Mouse (Mus musculus) embryonic facial prominence, embryonic 13.5 days (tissue): ENCODE measurements around the gene Camkmt. TPM values are rescaled to one million over a fixed set of nuclear protein-coding genes. Genes with fewer than 3 reads are reported as not detected.

Source experiments
- ATAC-seq: fragments of 200-750 bp; cut with Nextera tagmentation; 2 replicates; pipeline ENCODE4 v1.8.0; 2017; ENCODE audit warnings: low read depth; ENCODE audit not compliant: insufficient number of reproducible peaks, insufficient read depth, low FRiP score, low TSS enrichment
- H3K27ac ChIP-seq: fragments of 300-500 bp; sonication (generic); 2 replicates; pipeline ENCODE4 v1.5.1; 2015; ENCODE audit warnings: moderate library complexity, mild to moderate bottlenecking, inconsistent platforms
- H3K27me3 ChIP-seq: fragments of 300-500 bp; sonication (generic); 2 replicates; pipeline ENCODE4 v1.6.1; 2015; ENCODE audit warnings: mild to moderate bottlenecking, inconsistent platforms
- H3K36me3 ChIP-seq: fragments of 300-500 bp; sonication (generic); 2 replicates; pipeline ENCODE4 v1.6.1; 2015; ENCODE audit warnings: mild to moderate bottlenecking, inconsistent platforms
- H3K4me1 ChIP-seq: fragments of 300-500 bp; sonication (generic); 2 replicates; pipeline ENCODE4 v1.6.1; 2015; ENCODE audit warnings: inconsistent platforms
- H3K4me2 ChIP-seq: fragments of 300-500 bp; sonication (generic); 2 replicates; pipeline ENCODE4 v1.6.1; 2015; ENCODE audit warnings: moderate library complexity, mild to moderate bottlenecking, inconsistent platforms
- H3K4me3 ChIP-seq: fragments of 300-500 bp; sonication (generic); 2 replicates; pipeline ENCODE4 v1.5.1; 2015; ENCODE audit warnings: mild to moderate bottlenecking, inconsistent platforms
- H3K9ac ChIP-seq: fragments of 300-500 bp; sonication (generic); 2 replicates; pipeline ENCODE4 v1.6.1; 2015; ENCODE audit warnings: mild to moderate bottlenecking, inconsistent platforms
- H3K9me3 ChIP-seq: fragments of 300-500 bp; sonication (generic); 2 replicates; pipeline ENCODE4 v1.6.1; 2016; ENCODE audit warnings: inconsistent platforms
- WGBS: fragments of 180-500 bp; shearing (Covaris S2); methylation state at CpG from one replicate; pipeline ENCODE4 v1.1.7; 2015; ENCODE audit warnings: mixed read lengths; 5-methylcytosine and 5-hydroxymethylcytosine counted together
- polyA plus RNA-seq: library from polyadenylated mRNA; unstranded; fragments of >200 nt; fragmentation: Nextera tagmentation; extraction: Ambion mirVana; gene quantifications from 2 replicates; pipeline ENCODE4 v1.2.1, GENCODE M21; 2015

Gene Camkmt
- polyA plus RNA-seq, 1 experiment from 2014 or later: 16.4 TPM

- H3K27me3 ChIP-seq: no peaks in the 10 kb centered on the region
- no peak overlapping the region for H3K4me3 ChIP-seq
- no peak overlapping the region for H3K4me2 ChIP-seq
- H3K4me1 ChIP-seq: 0 out of 2 replicates have a peak, but pooled peaks cover 3% of the 10 kb centered on the region
- ATAC-seq: no peak
- no peaks in the 10 kb centered on the region for H3K9me3 ChIP-seq
- no peaks in the 10 kb centered on the region for H3K36me3 ChIP-seq
- WGBS: 49% methylated on average over 13 of the region's 13 CpGs
- no peak overlapping the region for H3K27ac ChIP-seq
- H3K9ac ChIP-seq: no peak overlapping the region
Measured at GRCm38 (mm10) chr17:85177231-85177630, 86.9 kb downstream of the Camkmt start.

DNA sequence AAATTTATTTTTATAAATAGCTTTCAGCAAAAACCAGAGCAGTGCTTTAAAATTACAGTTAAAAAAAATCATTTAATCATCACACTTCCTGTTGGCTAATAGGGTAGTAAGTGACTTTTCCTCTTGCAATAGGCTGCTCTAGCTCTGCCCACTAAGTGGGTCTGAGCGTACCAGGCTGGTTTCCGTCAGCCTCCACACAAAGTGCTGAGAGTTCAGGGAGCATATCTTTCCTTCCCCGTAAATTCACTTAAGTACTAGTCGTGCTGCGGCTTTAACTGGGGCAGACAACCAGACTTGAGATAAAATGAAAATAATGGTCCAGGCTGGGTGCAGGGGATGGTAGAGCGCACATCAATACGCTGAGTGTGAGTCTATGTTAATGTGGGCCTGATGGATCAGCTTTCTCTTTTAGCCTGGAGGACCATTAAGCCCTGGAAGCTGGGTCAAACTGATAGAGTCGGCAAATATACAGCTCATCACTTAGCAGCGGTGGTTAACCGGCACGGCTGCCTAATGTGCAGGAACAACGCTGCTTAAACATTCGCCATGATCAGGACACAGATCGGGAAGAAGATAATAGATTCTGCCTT lies 90.2 kb downstream of the Camkmt start:
- Histone ChIP-seq H3K27ac (no peak overlapping the region), H3K4me1 (0 out of 2 replicates have a peak, but pooled peaks cover 3% of the 10 kb centered on the region), H3K9me3 (no peaks in the 10 kb centered on the region), H3K4me2 (no peak overlapping the region), H3K27me3 (no peaks in the 10 kb centered on the region), H3K4me3 (no peak overlapping the region), H3K36me3 (no peaks in the 10 kb centered on the region), H3K9ac (0 out of 2 replicates have a peak overlapping the region, but pooled peaks have one; percentile 16)
- 60% methylated on average over 14 of the region's 14 CpGs for WGBS
- no peak for ATAC-seq

GRCm38 (mm10) chr17:85189227-85190127 lies 99.1 kb downstream of the Camkmt start:
- no peak overlapping the region for H3K9ac ChIP-seq
- WGBS: 2% methylated on average over 14 of the region's 14 CpGs
- H3K4me1 ChIP-seq: peaks cover 10% of the 10 kb centered on the region; the same call in 1 of the 2 replicates
- peak overlapping the region; percentile 53 for H3K4me2 ChIP-seq
- ATAC-seq: 0 out of 2 replicates have a peak, but pooled peaks have one; percentile 59
- H3K27me3 ChIP-seq: no peaks in the 10 kb centered on the region
- peak overlapping the region; percentile 24 for H3K4me3 ChIP-seq
- H3K9me3 ChIP-seq: no peaks in the 10 kb centered on the region
- no peaks in the 10 kb centered on the region for H3K36me3 ChIP-seq
- H3K27ac ChIP-seq: no peak overlapping the region

- ATAC-seq: no peak
- H3K9me3 ChIP-seq: no peaks in the 10 kb centered on the region
- H3K36me3 ChIP-seq: no peaks in the 10 kb centered on the region
- no peaks in the 10 kb centered on the region for H3K27me3 ChIP-seq
- WGBS: 10% methylated on average over 7 of the region's 7 CpGs
- H3K27ac ChIP-seq: no peak overlapping the region
- H3K4me3 ChIP-seq: no peak overlapping the region
- H3K4me2 ChIP-seq: 0 out of 2 replicates have a peak overlapping the region, but pooled peaks have one; percentile 18
- peaks cover 10% of the 10 kb centered on the region; the same call in 1 of the 2 replicates for H3K4me1 ChIP-seq
- no peak overlapping the region for H3K9ac ChIP-seq
Measured at GRCm38 (mm10) chr17:85190128-85190435, 99.7 kb downstream of the Camkmt start.

- Histone ChIP-seq H3K9me3 (no peaks in the 10 kb centered on the region), H3K36me3 (no peaks in the 10 kb centered on the region), H3K4me3 (no peak overlapping the region), H3K4me2 (no peak overlapping the region), H3K27ac (0 out of 2 replicates have a peak overlapping the region, but pooled peaks have one; percentile 11), H3K27me3 (no peaks in the 10 kb centered on the region), H3K9ac (no peak overlapping the region), H3K4me1 (peaks cover 10% of the 10 kb centered on the region; the same call in 1 of the 2 replicates)
- ATAC-seq: no peak
- 40% methylated on average over 11 of the region's 11 CpGs for WGBS
Measured at GRCm38 (mm10) chr17:85193294-85193693, 102.9 kb downstream of the Camkmt start.

- Histone ChIP-seq H3K9ac (no peak overlapping the region), H3K4me1 (no peaks in the 10 kb centered on the region), H3K36me3 (no peaks in the 10 kb centered on the region), H3K27me3 (no peaks in the 10 kb centered on the region), H3K27ac (no peak overlapping the region), H3K9me3 (no peaks in the 10 kb centered on the region), H3K4me2 (no peak overlapping the region), H3K4me3 (no peak overlapping the region)
- ATAC-seq: no peak
- 85% methylated on average over 15 of the region's 15 CpGs for WGBS
Measured at GRCm38 (mm10) chr17:85198781-85199180, 108.4 kb downstream of the Camkmt start.

DNA sequence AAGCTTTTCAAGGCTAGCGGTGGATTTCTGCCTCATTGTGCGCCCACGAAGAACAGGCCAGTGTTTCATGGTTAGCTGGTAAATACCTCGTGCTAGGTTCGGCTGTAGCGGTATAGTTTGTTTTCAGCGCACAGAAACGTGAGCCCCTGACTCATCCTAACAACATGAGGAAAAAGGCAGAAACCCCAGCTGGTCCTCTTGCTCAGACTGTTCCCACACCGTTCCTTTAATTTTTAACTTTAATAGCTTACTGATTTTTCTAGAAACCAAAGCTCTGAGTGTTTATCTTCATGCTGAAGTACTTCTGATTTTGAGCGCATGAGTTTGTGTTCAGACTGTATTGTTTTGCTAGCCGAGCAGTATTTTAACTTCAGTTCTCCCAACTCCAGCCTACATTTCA lies 109.0 kb downstream of the Camkmt start:
- ATAC-seq: no peak
- H3K9me3 ChIP-seq: no peaks in the 10 kb centered on the region
- no peak overlapping the region for H3K27ac ChIP-seq
- WGBS: 81% methylated on average over 11 of the region's 11 CpGs
- no peaks in the 10 kb centered on the region for H3K27me3 ChIP-seq
- H3K9ac ChIP-seq: no peak overlapping the region
- no peak overlapping the region for H3K4me2 ChIP-seq
- H3K4me1 ChIP-seq: no peaks in the 10 kb centered on the region
- H3K4me3 ChIP-seq: no peak overlapping the region
- no peaks in the 10 kb centered on the region for H3K36me3 ChIP-seq

DNA sequence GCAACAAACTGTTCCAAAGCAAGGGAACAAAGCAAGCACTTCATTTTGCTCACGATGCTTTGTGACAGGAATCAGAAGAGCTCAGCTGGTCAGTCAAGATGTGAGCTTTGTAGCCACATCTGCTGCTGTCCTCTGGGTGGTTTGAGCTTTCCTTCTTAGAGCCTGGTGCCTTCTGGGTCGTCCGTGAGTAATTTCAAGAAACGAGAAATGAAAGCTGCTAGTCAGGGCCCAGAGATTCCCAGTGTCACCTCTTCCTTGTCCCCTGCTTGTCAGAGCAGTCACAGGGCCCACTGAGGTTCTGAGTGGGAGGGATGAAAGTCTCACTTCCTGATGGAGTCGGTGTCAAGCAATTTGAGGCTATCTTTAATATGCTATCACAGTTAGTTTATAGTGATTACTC lies 127.7 kb downstream of the Camkmt start:
- WGBS: 77% methylated on average over 5 of the region's 5 CpGs
- ATAC-seq: no peak
- H3K27ac ChIP-seq: no peak overlapping the region
- H3K27me3 ChIP-seq: no peaks in the 10 kb centered on the region
- no peak overlapping the region for H3K9ac ChIP-seq
- H3K4me2 ChIP-seq: no peak overlapping the region
- H3K4me3 ChIP-seq: no peak overlapping the region
- no peaks in the 10 kb centered on the region for H3K36me3 ChIP-seq
- H3K9me3 ChIP-seq: no peaks in the 10 kb centered on the region; the same call in 1 of the 2 replicates
- no peaks in the 10 kb centered on the region for H3K4me1 ChIP-seq

- H3K4me3 ChIP-seq: no peak overlapping the region
- no peak for ATAC-seq
- H3K9ac ChIP-seq: no peak overlapping the region
- H3K27ac ChIP-seq: no peak overlapping the region
- H3K9me3 ChIP-seq: no peaks in the 10 kb centered on the region
- 88% methylated on average over 7 of the region's 7 CpGs for WGBS
- H3K4me2 ChIP-seq: no peak overlapping the region
- no peaks in the 10 kb centered on the region for H3K27me3 ChIP-seq
- no peaks in the 10 kb centered on the region for H3K36me3 ChIP-seq
- H3K4me1 ChIP-seq: no peaks in the 10 kb centered on the region
Measured at GRCm38 (mm10) chr17:85242109-85242508, 151.8 kb downstream of the Camkmt start.

DNA sequence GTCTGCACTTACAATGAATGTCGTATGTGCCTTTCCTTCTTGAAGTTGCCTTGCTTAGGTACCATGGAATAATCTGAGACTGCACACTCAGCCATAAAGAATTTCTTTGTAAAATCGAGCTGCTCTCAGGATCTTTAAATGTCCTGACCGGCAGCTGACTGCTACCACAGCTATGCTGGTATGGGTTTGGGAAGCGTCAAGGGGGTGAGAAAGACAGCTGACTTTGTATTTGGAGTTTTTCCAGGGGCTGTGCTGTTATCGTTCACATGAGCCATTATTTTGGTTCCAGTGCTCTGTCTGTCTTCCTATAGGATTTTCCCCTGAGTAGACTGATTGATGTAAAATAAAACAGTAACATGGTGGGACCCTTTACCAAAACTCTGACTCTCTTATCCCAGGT lies 158.6 kb downstream of the Camkmt start:
- H3K27me3 ChIP-seq: no peaks in the 10 kb centered on the region
- H3K9ac ChIP-seq: no peak overlapping the region
- no peaks in the 10 kb centered on the region for H3K4me1 ChIP-seq
- ATAC-seq: no peak
- no peaks in the 10 kb centered on the region for H3K9me3 ChIP-seq
- H3K27ac ChIP-seq: no peak overlapping the region
- no peak overlapping the region for H3K4me3 ChIP-seq
- WGBS: 58% methylated on average over 5 of the region's 5 CpGs
- no peak overlapping the region for H3K4me2 ChIP-seq
- no peaks in the 10 kb centered on the region for H3K36me3 ChIP-seq

DNA sequence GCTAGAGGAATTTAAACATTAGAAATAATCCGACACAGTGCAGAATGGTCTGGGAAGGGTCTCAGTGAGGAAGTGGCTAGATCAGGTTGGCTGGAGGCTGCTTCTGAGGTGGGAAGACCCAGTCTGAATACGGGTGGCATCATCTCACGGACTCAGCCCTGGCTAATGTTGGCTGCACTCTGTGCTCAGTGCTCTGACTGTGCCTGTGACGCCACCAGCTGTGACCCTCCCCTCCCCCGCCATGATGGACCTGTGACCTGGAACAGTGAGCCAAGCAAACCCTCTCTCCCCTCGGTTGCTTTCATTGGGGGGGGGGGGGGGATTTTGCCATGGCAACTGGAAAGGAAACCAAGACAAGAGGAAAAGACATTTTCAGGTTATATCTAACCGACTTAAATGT lies 159.4 kb downstream of the Camkmt start:
- no peak overlapping the region for H3K4me3 ChIP-seq
- H3K9ac ChIP-seq: no peak overlapping the region
- no peaks in the 10 kb centered on the region for H3K9me3 ChIP-seq
- ATAC-seq: no peak
- H3K27me3 ChIP-seq: no peaks in the 10 kb centered on the region
- WGBS: 51% methylated on average over 7 of the region's 7 CpGs
- no peaks in the 10 kb centered on the region for H3K4me1 ChIP-seq
- H3K36me3 ChIP-seq: no peaks in the 10 kb centered on the region
- no peak overlapping the region for H3K4me2 ChIP-seq
- H3K27ac ChIP-seq: no peak overlapping the region

DNA sequence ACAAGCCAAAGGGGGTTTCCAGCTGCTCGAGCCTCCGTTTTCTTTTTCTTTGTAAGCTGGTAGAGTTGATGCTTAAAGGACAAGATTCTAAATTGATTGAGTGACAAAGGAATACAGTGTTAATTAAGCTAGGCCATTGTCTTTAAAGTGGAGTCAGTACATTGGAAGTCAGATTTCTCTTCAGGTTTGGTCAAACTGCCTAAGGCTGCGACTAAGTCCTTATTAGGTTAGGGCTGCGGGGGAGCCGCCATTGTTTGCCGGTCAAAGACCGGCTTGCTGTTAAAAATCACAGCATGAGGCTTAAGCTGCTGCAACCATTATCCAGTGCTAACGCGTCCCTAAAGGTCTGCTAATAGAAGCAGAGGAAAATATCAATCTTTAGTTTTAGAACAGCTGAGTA lies 166.6 kb downstream of the Camkmt start:
- Histone ChIP-seq H3K9ac (no peak overlapping the region), H3K4me1 (peaks cover 10% of the 10 kb centered on the region), H3K36me3 (no peaks in the 10 kb centered on the region), H3K4me2 (peak overlapping the region; percentile 16; the same call in 1 of the 2 replicates), H3K4me3 (no peak overlapping the region), H3K9me3 (no peaks in the 10 kb centered on the region), H3K27me3 (peaks cover 6% of the 10 kb centered on the region; the same call in 1 of the 2 replicates), H3K27ac (no peak overlapping the region)
- no peak for ATAC-seq
- 12% methylated on average over 9 of the region's 9 CpGs for WGBS
